Mouse (Mus musculus): ENCODE data around the gene Scg5. TPM values are rescaled to one million over a fixed set of nuclear protein-coding genes. Genes with fewer than 3 reads are reported as not detected.

Gene Scg5
- polyA plus RNA-seq, 1 experiment from 2014 or later: 74.5 TPM

GRCm38 (mm10) chr2:113798605-113799004 is 30.3 kb downstream of the Scg5 start:
- H3K4me2 ChIP-seq (replicated peaks): no peak overlapping the region
- no peak overlapping the region for H3K4me3 ChIP-seq
- no peak overlapping the region for H3K9ac ChIP-seq
- ATAC-seq (ENCODE audit: low FRiP score): no peak
- 0 out of 2 replicates have a peak, but pooled peaks cover 4% of the 10 kb centered on the region for H3K36me3 ChIP-seq
- H3K27ac ChIP-seq: no peak overlapping the region
- H3K27me3 ChIP-seq: no peaks in the 10 kb centered on the region
- 86% methylated on average over 13 of the region's 13 CpGs for WGBS
- no peaks in the 10 kb centered on the region for H3K4me1 ChIP-seq
- H3K9me3 ChIP-seq (replicated peaks): no peaks in the 10 kb centered on the region

- 75% methylated on average over 4 of the region's 4 CpGs for WGBS
- no peak for ATAC-seq (ENCODE audit: low FRiP score)
- H3K9me3 ChIP-seq (replicated peaks): no peaks in the 10 kb centered on the region
- no peak overlapping the region for H3K9ac ChIP-seq
- no peaks in the 10 kb centered on the region for H3K27me3 ChIP-seq
- 0 out of 2 replicates have a peak, but pooled peaks cover 4% of the 10 kb centered on the region for H3K36me3 ChIP-seq
- no peaks in the 10 kb centered on the region for H3K4me1 ChIP-seq
- no peak overlapping the region for H3K27ac ChIP-seq
- no peak overlapping the region for H3K4me2 ChIP-seq (replicated peaks)
- H3K4me3 ChIP-seq: no peak overlapping the region
Measured at GRCm38 (mm10) chr2:113795186-113795585, 33.7 kb downstream of the Scg5 start.

- no peak overlapping the region for H3K4me2 ChIP-seq (replicated peaks)
- no peaks in the 10 kb centered on the region for H3K27me3 ChIP-seq
- WGBS: 84% methylated on average over 3 of the region's 3 CpGs
- H3K9ac ChIP-seq: no peak overlapping the region
- H3K36me3 ChIP-seq: peaks cover 7% of the 10 kb centered on the region; the same call in 1 of the 2 replicates
- ATAC-seq (ENCODE audit: low FRiP score): no peak
- no peaks in the 10 kb centered on the region for H3K4me1 ChIP-seq
- H3K27ac ChIP-seq: no peak overlapping the region
- no peak overlapping the region for H3K4me3 ChIP-seq
- H3K9me3 ChIP-seq (replicated peaks): no peaks in the 10 kb centered on the region
Measured at GRCm38 (mm10) chr2:113793521-113793920, 35.4 kb downstream of the Scg5 start.

GRCm38 (mm10) chr2:113788821-113789387 is 40.0 kb downstream of the Scg5 start:
- Histone ChIP-seq H3K27me3 (no peaks in the 10 kb centered on the region), H3K4me2 (replicated peaks) (no peak overlapping the region), H3K27ac (no peak overlapping the region), H3K9me3 (replicated peaks) (no peaks in the 10 kb centered on the region), H3K4me1 (no peaks in the 10 kb centered on the region), H3K9ac (no peak overlapping the region), H3K36me3 (peaks cover 13% of the 10 kb centered on the region; the same call in 1 of the 2 replicates), H3K4me3 (no peak overlapping the region)
- no peak for ATAC-seq (ENCODE audit: low FRiP score)
- 89% methylated on average over 4 of the region's 4 CpGs for WGBS

GRCm38 (mm10) chr2:113787882-113788281 is 41.0 kb downstream of the Scg5 start:
- Histone ChIP-seq H3K27me3 (no peaks in the 10 kb centered on the region), H3K4me2 (replicated peaks) (no peak overlapping the region), H3K36me3 (peaks cover 13% of the 10 kb centered on the region; the same call in 1 of the 2 replicates), H3K9me3 (replicated peaks) (no peaks in the 10 kb centered on the region), H3K27ac (no peak overlapping the region), H3K4me1 (no peaks in the 10 kb centered on the region), H3K4me3 (no peak overlapping the region), H3K9ac (no peak overlapping the region)
- WGBS: 90% methylated on average over 4 of the region's 4 CpGs
- no peak for ATAC-seq (ENCODE audit: low FRiP score)

GRCm38 (mm10) chr2:113784851-113785250 is 44.1 kb downstream of the Scg5 start:
- no peaks in the 10 kb centered on the region for H3K9me3 ChIP-seq (replicated peaks)
- H3K36me3 ChIP-seq: peaks cover 13% of the 10 kb centered on the region; the same call in 1 of the 2 replicates
- no peak overlapping the region for H3K4me2 ChIP-seq (replicated peaks)
- no peak overlapping the region for H3K27ac ChIP-seq
- ATAC-seq (ENCODE audit: low FRiP score): no peak
- no peak overlapping the region for H3K4me3 ChIP-seq
- WGBS: 76% methylated on average over 3 of the region's 3 CpGs
- no peaks in the 10 kb centered on the region for H3K4me1 ChIP-seq
- H3K27me3 ChIP-seq: no peaks in the 10 kb centered on the region
- H3K9ac ChIP-seq: no peak overlapping the region

- H3K27ac ChIP-seq: no peak overlapping the region
- H3K27me3 ChIP-seq: no peaks in the 10 kb centered on the region
- no peak overlapping the region for H3K4me2 ChIP-seq (replicated peaks)
- WGBS: 89% methylated on average over 4 of the region's 4 CpGs
- no peaks in the 10 kb centered on the region for H3K9me3 ChIP-seq (replicated peaks)
- no peak for ATAC-seq (ENCODE audit: low FRiP score)
- H3K4me1 ChIP-seq: no peaks in the 10 kb centered on the region
- no peak overlapping the region for H3K9ac ChIP-seq
- H3K4me3 ChIP-seq: no peak overlapping the region
- no peaks in the 10 kb centered on the region for H3K36me3 ChIP-seq
Measured at GRCm38 (mm10) chr2:113781521-113781920, 47.4 kb downstream of the Scg5 start.

GRCm38 (mm10) chr2:113781107-113781506 is 47.8 kb downstream of the Scg5 start:
- no peaks in the 10 kb centered on the region for H3K4me1 ChIP-seq
- no peak overlapping the region for H3K27ac ChIP-seq
- ATAC-seq (ENCODE audit: low FRiP score): no peak
- WGBS: 86% methylated on average over 5 of the region's 5 CpGs
- no peak overlapping the region for H3K9ac ChIP-seq
- H3K36me3 ChIP-seq: no peaks in the 10 kb centered on the region
- no peaks in the 10 kb centered on the region for H3K9me3 ChIP-seq (replicated peaks)
- H3K27me3 ChIP-seq: no peaks in the 10 kb centered on the region
- no peak overlapping the region for H3K4me3 ChIP-seq
- H3K4me2 ChIP-seq (replicated peaks): no peak overlapping the region

GRCm38 (mm10) chr2:113779336-113779735 is 49.6 kb downstream of the Scg5 start:
- Histone ChIP-seq H3K9me3 (replicated peaks) (no peaks in the 10 kb centered on the region), H3K4me3 (no peak overlapping the region), H3K27me3 (no peaks in the 10 kb centered on the region), H3K4me2 (replicated peaks) (no peak overlapping the region), H3K27ac (no peak overlapping the region), H3K36me3 (no peaks in the 10 kb centered on the region), H3K4me1 (no peaks in the 10 kb centered on the region), H3K9ac (no peak overlapping the region)
- 81% methylated on average over 3 of the region's 3 CpGs for WGBS
- ATAC-seq (ENCODE audit: low FRiP score): no peak

- H3K27me3 ChIP-seq: no peaks in the 10 kb centered on the region
- WGBS: 77% methylated on average over 6 of the region's 6 CpGs
- H3K9me3 ChIP-seq (replicated peaks): no peaks in the 10 kb centered on the region
- H3K9ac ChIP-seq: no peak overlapping the region
- no peaks in the 10 kb centered on the region for H3K36me3 ChIP-seq
- H3K4me1 ChIP-seq: no peaks in the 10 kb centered on the region
- no peak overlapping the region for H3K4me2 ChIP-seq (replicated peaks)
- no peak for ATAC-seq (ENCODE audit: low FRiP score)
- H3K4me3 ChIP-seq: no peak overlapping the region
- H3K27ac ChIP-seq: no peak overlapping the region
Measured at GRCm38 (mm10) chr2:113778036-113778435, 50.9 kb downstream of the Scg5 start.

- Histone ChIP-seq H3K4me3 (no peak overlapping the region), H3K36me3 (no peaks in the 10 kb centered on the region), H3K4me1 (no peaks in the 10 kb centered on the region), H3K9ac (no peak overlapping the region), H3K9me3 (replicated peaks) (no peaks in the 10 kb centered on the region), H3K27me3 (no peaks in the 10 kb centered on the region), H3K4me2 (replicated peaks) (no peak overlapping the region), H3K27ac (no peak overlapping the region)
- 84% methylated on average over 3 of the region's 3 CpGs for WGBS
- no peak for ATAC-seq (ENCODE audit: low FRiP score)
Measured at GRCm38 (mm10) chr2:113776297-113776696, 52.6 kb downstream of the Scg5 start.

GRCm38 (mm10) chr2:113774150-113774805 is 54.6 kb downstream of the Scg5 start:
- H3K4me2 ChIP-seq (replicated peaks): no peak overlapping the region
- no peak for ATAC-seq (ENCODE audit: low FRiP score)
- H3K27me3 ChIP-seq: no peaks in the 10 kb centered on the region
- no peak overlapping the region for H3K27ac ChIP-seq
- WGBS: 78% methylated on average over 6 of the region's 6 CpGs
- no peaks in the 10 kb centered on the region for H3K4me1 ChIP-seq
- no peaks in the 10 kb centered on the region for H3K36me3 ChIP-seq
- no peak overlapping the region for H3K9ac ChIP-seq
- H3K4me3 ChIP-seq: no peak overlapping the region
- no peaks in the 10 kb centered on the region for H3K9me3 ChIP-seq (replicated peaks)
